Mouse (Mus musculus) G1E (cell line): ENCODE data around the gene Ogfrl1.

Experiments used
- CTCF ChIP-seq: IDR thresholded peaks from 2 replicates; pipeline ENCODE4 v1.5.1; 2012; ENCODE audit warnings: low read depth, low read length, inconsistent platforms, mixed read lengths
- GATA1 ChIP-seq: IDR thresholded peaks from 2 replicates; pipeline ENCODE4 v1.6.1; 2012; ENCODE audit warnings: borderline replicate concordance, low read length, inconsistent platforms, mixed read lengths
- POLR2AphosphoS5 ChIP-seq: IDR thresholded peaks from 2 replicates; pipeline ENCODE4 v1.6.1; 2012; ENCODE audit warnings: low read depth, low read length, inconsistent platforms; ENCODE audit not compliant: insufficient replicate concordance
- TAL1 ChIP-seq: conservative IDR thresholded peaks from 2 replicates; pipeline ENCODE4 v1.6.1; 2012; ENCODE audit warnings: low read depth, low read length, inconsistent platforms, mixed read lengths

- TF ChIP-seq CTCF = no peak
- no peak for TF ChIP-seq TAL1
- TF ChIP-seq POLR2AphosphoS5 = no peak
- TF ChIP-seq GATA1 = no peak
Measured at GRCm38 (mm10) chr1:23426447-23426846, 28.9 kb upstream of the Ogfrl1 start.
